Mouse (Mus musculus) liver, embryonic 11.5 days (tissue): ENCODE data around the gene Uqcc2. TPM values are rescaled to one million over a fixed set of nuclear protein-coding genes. Genes with fewer than 3 reads are reported as not detected.

ENCODE experiments used
- ATAC-seq: fragments of 200-750 bp; cut with Nextera tagmentation; replicated peaks from 2 replicates; pipeline ENCODE4 v1.8.0; 2017; ENCODE audit warnings: moderate number of reproducible peaks, mild to moderate bottlenecking, moderate TSS enrichment, moderate library complexity; ENCODE audit not compliant: low FRiP score
- DNase-seq: peaks from one replicate; pipeline ENCODE4 v3.0.0-alpha.2; 2017; ENCODE audit warnings: low spot score
- H3K27ac ChIP-seq: fragments of 300-500 bp; sonication (generic); 2 replicates; pipeline ENCODE4 v1.5.1; 2014; ENCODE audit warnings: mild to moderate bottlenecking, low read depth, low read length, control low read depth
- H3K27me3 ChIP-seq: fragments of 300-500 bp; sonication (generic); replicated peaks from 2 replicates; pipeline ENCODE4 v1.6.1; 2014; ENCODE audit warnings: low read length, mixed read lengths; ENCODE audit not compliant: control insufficient read depth, insufficient read depth
- H3K36me3 ChIP-seq: fragments of 300-500 bp; sonication (generic); 2 replicates; pipeline ENCODE4 v1.6.1; 2014; ENCODE audit warnings: mild to moderate bottlenecking, low read length, moderate library complexity, mixed read lengths; ENCODE audit not compliant: control insufficient read depth, insufficient read depth
- H3K4me1 ChIP-seq: fragments of 300-500 bp; sonication (generic); replicated peaks from 2 replicates; pipeline ENCODE4 v1.6.1; 2014; ENCODE audit warnings: low read length, mixed read lengths; ENCODE audit not compliant: control insufficient read depth, insufficient read depth
- H3K4me2 ChIP-seq: fragments of 300-500 bp; sonication (generic); 2 replicates; pipeline ENCODE4 v1.6.1; 2014; ENCODE audit warnings: mild to moderate bottlenecking, control low read depth, moderate library complexity
- H3K4me3 ChIP-seq: fragments of 300-500 bp; sonication (generic); 2 replicates; pipeline ENCODE4 v1.5.1; 2014; ENCODE audit warnings: low read depth, low read length, control low read depth
- H3K9ac ChIP-seq: fragments of 300-500 bp; sonication (generic); 2 replicates; pipeline ENCODE4 v1.6.1; 2014; ENCODE audit warnings: low read depth, low read length, control low read depth
- H3K9me3 ChIP-seq: fragments of 300-500 bp; sonication (generic); 2 replicates; pipeline ENCODE4 v1.6.1; 2016; ENCODE audit warnings: low read length, inconsistent platforms, mixed read lengths; ENCODE audit not compliant: control insufficient read depth
- WGBS: fragments of 180-500 bp; shearing (Covaris S2); extraction: QIAGEN DNeasy Blood & Tissue Kit; methylation state at CpG from one replicate; pipeline ENCODE4 v1.1.7; 2014; 5-methylcytosine and 5-hydroxymethylcytosine counted together
- polyA plus RNA-seq: library from polyadenylated mRNA; unstranded; fragments of >200 nt; fragmentation: Nextera tagmentation; extraction: Ambion mirVana; gene quantifications from 2 replicates; pipeline ENCODE4 v1.2.1, GENCODE M21; 2014

Gene Uqcc2
- polyA plus RNA-seq, 1 experiment from 2014 or later, result 413 TPM

DNA sequence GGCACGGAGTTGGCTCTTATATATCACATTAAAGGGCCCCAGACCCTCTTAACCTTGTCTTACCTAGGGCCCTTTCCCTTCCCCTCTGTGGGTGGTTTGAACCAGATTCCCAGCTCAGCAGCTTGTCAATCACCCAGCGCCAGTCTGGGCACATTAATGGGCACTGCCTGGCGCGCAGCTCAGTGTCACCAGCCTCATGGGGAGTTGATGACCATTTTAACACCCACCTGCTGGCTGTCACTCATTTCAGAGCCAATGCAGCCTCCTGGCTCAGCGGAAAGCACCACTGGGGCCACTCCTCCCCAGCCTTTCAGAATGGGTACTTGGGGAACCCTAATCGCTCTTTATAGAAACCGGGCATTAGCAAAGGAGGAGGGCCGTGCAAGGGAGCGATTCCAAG lies 4.7 kb upstream of the Uqcc2 start:
- no peak for DNase-seq
- H3K27ac ChIP-seq, result no peak overlapping the region
- peaks cover 7% of the 10 kb centered on the region for H3K4me1 ChIP-seq
- H3K9ac ChIP-seq, result no peak overlapping the region
- no peak for ATAC-seq
- H3K36me3 ChIP-seq, result no peaks in the 10 kb centered on the region
- WGBS, result 79% methylated on average over 9 of the region's 9 CpGs
- no peaks in the 10 kb centered on the region for H3K9me3 ChIP-seq
- no peak overlapping the region for H3K4me2 ChIP-seq
- H3K27me3 ChIP-seq, result peaks cover 10% of the 10 kb centered on the region; the same call in 1 of the 2 replicates
- no peak overlapping the region for H3K4me3 ChIP-seq

- peaks cover 3% of the 10 kb centered on the region; the same call in 1 of the 2 replicates for H3K36me3 ChIP-seq
- H3K9me3 ChIP-seq, result no peaks in the 10 kb centered on the region
- no peak overlapping the region for H3K4me3 ChIP-seq
- no peak overlapping the region for H3K27ac ChIP-seq
- DNase-seq, result no peak
- 0 out of 2 replicates have a peak overlapping the region, but pooled peaks have one; percentile 1 for H3K9ac ChIP-seq
- peaks cover 30% of the 10 kb centered on the region for H3K4me1 ChIP-seq
- H3K4me2 ChIP-seq, result no peak overlapping the region
- WGBS, result 26% methylated on average over 3 of the region's 3 CpGs
- peaks cover 5% of the 10 kb centered on the region; the same call in 1 of the 2 replicates for H3K27me3 ChIP-seq
- ATAC-seq, result no peak
These were observed 999 bp upstream of the Uqcc2 start for GRCm38 (mm10) chr17:27134715-27135114.

GRCm38 (mm10) chr17:27134187-27134586 lies 471 bp upstream of the Uqcc2 start:
- Histone ChIP-seq H3K27me3 (peaks cover 5% of the 10 kb centered on the region; the same call in 1 of the 2 replicates), H3K9ac (peak overlapping the region; percentile 76), H3K9me3 (no peaks in the 10 kb centered on the region), H3K27ac (peak overlapping the region; percentile 70; the same call in 1 of the 2 replicates), H3K36me3 (peaks cover 3% of the 10 kb centered on the region; the same call in 1 of the 2 replicates), H3K4me3 (peak overlapping the region; percentile 77), H3K4me1 (peaks cover 32% of the 10 kb centered on the region), H3K4me2 (peak overlapping the region; percentile 50)
- DNase-seq (no peak), ATAC-seq (peak; percentile 48)
- 24% methylated on average over 9 of the region's 9 CpGs for WGBS

DNA sequence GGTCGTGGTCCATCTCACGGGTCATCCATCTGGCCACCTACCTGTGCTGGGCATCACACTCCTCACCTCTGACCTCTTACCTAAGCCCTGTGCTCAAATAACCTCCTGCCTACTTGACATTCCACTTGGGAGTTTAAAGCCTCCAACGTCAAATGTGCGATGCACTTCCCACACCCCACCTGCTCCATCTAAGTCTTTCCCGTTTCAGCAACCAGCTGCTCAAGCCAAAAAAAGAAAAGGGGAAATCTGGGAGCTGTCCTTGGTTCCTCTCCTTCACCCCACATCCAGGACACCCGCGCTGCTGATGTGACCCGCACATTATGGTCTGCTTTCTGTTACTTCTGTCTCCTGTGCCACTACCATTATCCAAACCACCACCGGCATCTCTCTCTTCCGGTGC lies 1.5 kb downstream of the Uqcc2 start:
- Histone ChIP-seq H3K36me3 (peaks cover 3% of the 10 kb centered on the region; the same call in 1 of the 2 replicates), H3K27ac (no peak overlapping the region), H3K4me2 (peak overlapping the region; percentile 50; the same call in 1 of the 2 replicates), H3K9ac (no peak overlapping the region), H3K27me3 (0 out of 2 replicates have a peak, but pooled peaks cover 2% of the 10 kb centered on the region), H3K9me3 (no peaks in the 10 kb centered on the region), H3K4me1 (peaks cover 32% of the 10 kb centered on the region), H3K4me3 (no peak overlapping the region)
- 87% methylated on average over 10 of the region's 10 CpGs for WGBS
- no peak for ATAC-seq
- DNase-seq, result no peak

DNA sequence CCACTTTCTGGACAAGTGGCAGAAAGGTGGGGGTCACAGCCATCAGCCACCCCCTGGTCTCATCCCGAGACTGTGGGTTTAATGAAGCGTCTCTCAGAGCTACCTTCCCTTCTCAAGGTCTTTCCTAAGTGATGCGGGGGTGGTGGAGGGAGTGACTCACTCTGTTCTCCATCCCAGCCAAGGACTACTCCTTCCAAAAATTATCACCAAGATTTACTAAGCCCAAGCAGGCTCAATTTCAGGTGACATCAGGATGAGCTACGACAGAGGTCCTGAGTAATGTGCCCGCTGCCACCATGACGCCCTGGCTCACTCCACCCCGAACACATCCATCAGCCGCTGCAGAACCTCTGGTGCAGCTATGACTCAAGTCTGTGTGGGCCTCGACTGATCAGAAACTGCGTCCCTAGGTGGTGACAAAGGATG lies 2.5 kb downstream of the Uqcc2 start:
- H3K9ac ChIP-seq, result no peak overlapping the region
- WGBS, result 88% methylated on average over 10 of the region's 10 CpGs
- no peak overlapping the region for H3K27ac ChIP-seq
- peaks cover 32% of the 10 kb centered on the region for H3K4me1 ChIP-seq
- 0 out of 2 replicates have a peak, but pooled peaks cover 2% of the 10 kb centered on the region for H3K27me3 ChIP-seq
- DNase-seq (no peak), ATAC-seq (no peak)
- no peak overlapping the region for H3K4me2 ChIP-seq
- H3K9me3 ChIP-seq, result no peaks in the 10 kb centered on the region
- H3K4me3 ChIP-seq, result no peak overlapping the region
- H3K36me3 ChIP-seq, result peaks cover 3% of the 10 kb centered on the region; the same call in 1 of the 2 replicates

DNA sequence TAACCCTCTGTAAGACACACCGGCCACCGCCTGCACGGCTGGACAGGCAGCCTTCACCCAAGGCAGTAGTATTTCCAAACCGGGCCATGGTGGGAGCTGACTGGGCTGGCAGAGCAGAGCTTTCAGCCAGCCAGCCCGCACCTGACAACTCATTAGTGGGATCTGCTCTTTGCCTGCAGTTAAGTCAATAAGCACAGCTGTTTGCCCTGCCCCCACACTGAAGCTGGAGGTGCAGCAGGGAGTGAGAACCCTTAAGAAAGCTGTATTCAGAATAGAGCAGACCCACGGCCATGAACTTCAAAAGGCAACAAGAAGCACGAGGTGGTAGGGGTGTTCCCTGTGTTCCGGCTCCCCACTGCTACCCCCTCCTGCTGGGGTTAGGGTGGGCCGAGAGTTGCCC lies 3.5 kb downstream of the Uqcc2 start:
- H3K27ac ChIP-seq, result no peak overlapping the region
- H3K4me2 ChIP-seq, result 0 out of 2 replicates have a peak overlapping the region, but pooled peaks have one; percentile 12
- ATAC-seq, result no peak
- H3K4me1 ChIP-seq, result peaks cover 31% of the 10 kb centered on the region
- H3K9ac ChIP-seq, result 0 out of 2 replicates have a peak overlapping the region, but pooled peaks have one; percentile 13
- no peaks in the 10 kb centered on the region for H3K9me3 ChIP-seq
- H3K27me3 ChIP-seq, result 0 out of 2 replicates have a peak, but pooled peaks cover under 1% of the 10 kb centered on the region
- H3K36me3 ChIP-seq, result peaks cover 6% of the 10 kb centered on the region
- no peak overlapping the region for H3K4me3 ChIP-seq
- DNase-seq, result no peak
- 66% methylated on average over 9 of the region's 9 CpGs for WGBS

DNA sequence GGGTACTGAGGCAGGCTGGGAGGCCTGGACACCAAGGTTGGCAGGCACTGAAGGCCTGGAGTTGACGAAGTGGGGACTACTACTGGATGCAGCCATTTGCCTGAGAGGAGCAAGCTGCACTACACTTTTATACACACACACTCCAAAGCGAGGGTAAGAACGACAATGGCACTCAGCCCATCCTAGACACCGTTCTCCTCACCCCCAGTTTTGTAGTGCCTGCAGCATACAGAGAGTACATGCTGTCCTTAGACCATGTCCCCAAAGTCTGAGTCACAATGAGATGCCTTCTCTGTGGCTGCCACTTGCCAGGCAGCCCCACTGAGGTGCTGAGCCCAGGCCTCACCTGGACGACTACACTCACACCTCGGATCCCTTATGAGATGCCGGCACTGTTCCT lies 3.9 kb downstream of the Uqcc2 start:
- Histone ChIP-seq H3K27ac (no peak overlapping the region), H3K27me3 (no peaks in the 10 kb centered on the region), H3K36me3 (peaks cover 8% of the 10 kb centered on the region), H3K4me1 (peaks cover 29% of the 10 kb centered on the region), H3K9ac (no peak overlapping the region), H3K4me3 (no peak overlapping the region), H3K9me3 (no peaks in the 10 kb centered on the region), H3K4me2 (no peak overlapping the region)
- 82% methylated on average over 7 of the region's 7 CpGs for WGBS
- ATAC-seq (no peak), DNase-seq (no peak)

GRCm38 (mm10) chr17:27129291-27129690 lies 4.4 kb downstream of the Uqcc2 start:
- no peak overlapping the region for H3K27ac ChIP-seq
- peaks cover 28% of the 10 kb centered on the region for H3K4me1 ChIP-seq
- 90% methylated on average over 13 of the region's 13 CpGs for WGBS
- H3K9ac ChIP-seq, result no peak overlapping the region
- no peak for DNase-seq
- H3K27me3 ChIP-seq, result no peaks in the 10 kb centered on the region
- no peak overlapping the region for H3K4me3 ChIP-seq
- no peak for ATAC-seq
- H3K9me3 ChIP-seq, result no peaks in the 10 kb centered on the region
- H3K4me2 ChIP-seq, result no peak overlapping the region
- peaks cover 12% of the 10 kb centered on the region for H3K36me3 ChIP-seq

DNA sequence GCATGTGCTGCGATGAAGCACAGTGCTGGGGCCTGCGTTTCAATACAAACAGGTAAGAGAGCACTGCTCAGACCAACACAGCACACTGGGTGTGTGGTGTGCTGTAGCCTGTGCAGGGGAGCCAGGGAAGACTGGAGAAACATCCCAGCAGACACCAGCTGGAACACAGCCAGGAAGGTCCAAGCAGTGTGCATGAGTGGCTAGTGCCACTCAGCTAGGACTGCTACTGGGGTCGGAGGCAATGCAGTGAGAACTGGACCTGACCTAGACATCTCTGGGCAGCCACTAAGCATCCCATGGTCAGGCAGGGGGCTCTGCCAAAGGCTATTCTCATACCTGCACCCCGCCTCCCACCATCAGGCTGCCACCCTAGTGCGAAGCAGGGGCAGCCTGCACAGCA lies 5.5 kb downstream of the Uqcc2 start:
- Histone ChIP-seq H3K4me2 (no peak overlapping the region), H3K27me3 (no peaks in the 10 kb centered on the region), H3K4me3 (no peak overlapping the region), H3K27ac (no peak overlapping the region), H3K36me3 (peaks cover 22% of the 10 kb centered on the region), H3K9ac (no peak overlapping the region), H3K4me1 (peaks cover 26% of the 10 kb centered on the region), H3K9me3 (no peaks in the 10 kb centered on the region)
- DNase-seq (no peak), ATAC-seq (no peak)
- 87% methylated on average over 5 of the region's 5 CpGs for WGBS
